Mouse (Mus musculus): ENCODE measurements around the gene Frem1.
A peak's percentile ranks its signal among the peaks of the same experiment; 100 is the strongest.

Frem1 gene

DNA sequence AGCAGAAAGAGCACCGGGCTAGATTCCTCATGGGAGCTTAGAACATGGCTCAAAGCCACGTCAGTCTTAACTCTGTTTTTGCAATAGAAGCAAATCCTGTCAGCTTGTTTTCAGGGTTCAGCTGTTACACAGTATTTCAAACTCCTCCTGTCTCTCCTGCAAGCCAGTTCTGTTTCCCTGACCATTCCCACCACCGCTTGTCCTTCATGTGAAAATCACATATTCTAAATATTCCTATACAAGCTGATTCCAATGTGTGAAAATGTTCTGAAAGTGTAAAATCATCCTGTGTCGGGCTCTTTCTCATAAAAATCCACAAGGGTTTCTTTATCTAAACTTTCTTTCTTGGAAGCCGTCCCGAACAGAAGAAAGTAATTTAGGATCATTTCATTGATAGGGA is 22.0 kb downstream of the Frem1 start:
- no peak for DNase-seq (ENCODE audit: low spot score)

DNA sequence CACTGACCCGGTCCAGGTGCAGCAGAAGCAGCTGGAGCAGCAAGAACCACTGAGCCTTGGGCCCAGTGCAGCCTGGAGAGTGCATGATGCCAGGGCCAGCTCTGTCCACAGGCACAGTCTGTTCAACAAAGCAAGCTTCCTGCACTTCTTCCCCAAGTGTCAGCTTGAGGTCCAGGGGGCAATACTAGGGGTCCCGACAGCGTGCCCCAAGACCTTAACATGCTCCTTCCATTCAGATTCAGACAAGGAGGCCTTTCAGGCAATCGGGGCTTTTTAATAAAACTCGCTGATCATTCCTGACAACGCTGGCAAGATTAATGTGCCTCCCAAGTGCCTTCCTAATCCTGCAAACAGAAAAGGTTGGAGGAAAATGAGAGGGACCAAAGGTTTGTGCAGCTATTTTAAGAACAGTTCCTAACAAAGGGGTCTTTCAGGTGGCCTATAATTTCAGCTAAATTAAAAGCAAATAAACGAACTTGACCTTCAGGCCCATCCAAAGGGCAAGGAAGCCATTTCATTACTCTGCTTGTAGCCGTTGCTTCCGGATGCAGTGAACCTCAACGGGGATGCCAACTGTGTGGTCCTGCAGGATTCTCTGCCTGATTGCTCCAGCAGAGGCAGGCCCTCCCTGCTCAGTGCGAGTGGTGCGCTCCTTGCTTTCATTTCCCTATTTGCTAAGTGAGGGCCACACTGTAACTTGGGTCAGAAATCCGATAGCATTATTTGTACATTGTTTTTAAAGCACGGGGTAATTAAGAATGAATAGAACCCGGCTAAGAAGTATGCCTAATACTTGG is 31.2 kb downstream of the Frem1 start:
- peak; percentile 11 for DNase-seq (ENCODE audit: low spot score)

DNA sequence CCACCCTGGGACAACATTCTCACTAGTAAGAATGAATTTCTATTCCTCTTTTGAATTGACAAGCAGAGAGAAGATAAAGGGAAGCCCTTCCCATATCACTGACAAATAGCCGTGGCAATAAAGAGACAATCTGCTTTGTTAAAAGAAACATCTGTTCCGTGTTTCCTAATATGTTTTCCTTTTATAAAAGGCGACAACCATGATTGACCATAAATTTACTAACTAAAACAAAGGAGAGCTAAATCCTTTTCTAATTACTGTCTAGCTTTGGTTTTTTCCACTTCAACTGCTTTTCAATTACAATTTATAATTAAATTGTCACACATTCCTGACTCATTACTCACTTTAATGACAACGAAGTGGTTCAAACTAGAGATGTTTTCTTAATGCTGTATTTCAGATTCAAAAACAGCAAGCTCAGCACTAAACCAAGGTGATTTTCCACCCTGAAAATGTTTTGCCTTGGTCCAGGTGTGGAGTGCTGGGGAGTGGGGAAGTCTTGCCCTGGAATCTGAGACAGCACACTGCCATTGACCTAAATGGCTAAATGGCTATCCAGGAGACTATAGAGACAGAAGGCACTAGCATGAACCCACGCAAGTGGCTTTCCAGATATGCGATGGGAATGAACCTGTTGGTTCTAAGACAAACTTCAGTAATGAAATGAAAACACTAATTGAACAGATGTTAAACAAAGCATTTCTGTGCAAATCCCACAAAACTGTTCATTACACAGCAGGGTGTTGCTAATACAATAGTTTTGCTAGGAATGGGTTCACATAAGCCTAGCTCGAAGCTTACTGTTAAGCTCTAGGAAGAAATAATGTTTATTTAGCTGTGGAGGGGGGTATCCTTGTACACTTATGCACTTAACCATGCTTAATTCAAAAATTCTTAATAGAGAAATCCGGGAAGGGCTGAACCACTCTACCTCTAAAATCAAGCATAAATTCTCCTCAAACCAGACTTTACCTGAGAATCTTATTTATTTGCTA is 33.7 kb downstream of the Frem1 start:
- DNase-seq (ENCODE audit: low spot score): no peak

DNA sequence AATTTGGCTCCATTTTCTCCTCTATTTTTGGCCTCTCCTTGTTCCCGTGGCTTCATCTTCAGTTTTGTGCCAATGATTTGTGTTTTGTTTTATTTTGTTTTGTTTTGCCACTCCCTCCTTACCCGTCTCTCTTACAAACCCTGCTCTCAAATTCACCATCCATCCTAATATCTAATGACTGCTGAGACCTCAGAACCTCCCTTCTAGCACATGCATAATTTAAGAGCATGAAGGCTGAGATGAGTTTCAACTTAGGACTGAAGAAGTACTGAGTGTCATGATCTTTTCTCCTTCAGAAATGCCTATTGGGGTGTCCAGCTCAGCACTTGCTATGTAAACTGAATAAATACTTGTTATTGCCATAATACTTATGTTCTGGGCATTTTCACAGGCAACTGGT is 37.6 kb downstream of the Frem1 start:
- DNase-seq (ENCODE audit: low spot score): no peak

DNA sequence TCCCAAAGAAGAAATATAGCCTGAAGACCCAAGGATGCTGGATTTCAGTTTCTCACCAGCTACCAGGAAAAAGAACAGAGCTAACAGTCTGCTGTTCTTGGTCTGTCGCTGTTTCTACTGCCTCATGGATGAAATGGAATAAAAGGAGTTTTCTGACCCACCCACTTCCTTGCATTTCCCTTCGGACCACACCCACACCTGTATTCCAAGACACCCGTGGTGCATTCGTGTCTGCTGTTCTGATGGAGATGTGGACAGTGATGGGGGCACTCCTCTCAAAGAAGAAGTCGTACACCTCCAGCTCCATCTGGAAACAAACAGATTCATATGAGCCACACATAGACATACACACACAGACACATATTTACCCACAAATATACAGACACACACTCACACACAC is 48.1 kb downstream of the Frem1 start:
- no peak for DNase-seq (ENCODE audit: low spot score)

DNA sequence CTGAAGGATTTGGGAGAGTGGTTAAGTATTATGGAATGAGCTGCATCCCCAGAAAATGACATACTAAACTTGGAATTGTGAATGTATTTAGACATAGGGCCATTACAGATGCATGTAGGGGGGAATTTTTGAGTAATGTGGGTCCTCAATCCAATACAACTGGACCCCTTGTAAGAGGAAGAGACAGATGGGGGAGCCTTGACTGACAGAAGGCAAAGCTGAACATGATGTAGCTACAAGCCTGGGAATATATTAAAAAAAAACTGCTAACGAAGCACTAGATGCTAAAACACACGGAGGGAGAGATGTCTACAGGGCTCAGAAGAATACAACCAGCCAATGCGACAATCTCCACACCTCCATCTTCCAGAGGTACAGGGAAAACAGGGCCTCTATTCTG is 60.1 kb downstream of the Frem1 start:
- no peak for DNase-seq (ENCODE audit: low spot score)

DNA sequence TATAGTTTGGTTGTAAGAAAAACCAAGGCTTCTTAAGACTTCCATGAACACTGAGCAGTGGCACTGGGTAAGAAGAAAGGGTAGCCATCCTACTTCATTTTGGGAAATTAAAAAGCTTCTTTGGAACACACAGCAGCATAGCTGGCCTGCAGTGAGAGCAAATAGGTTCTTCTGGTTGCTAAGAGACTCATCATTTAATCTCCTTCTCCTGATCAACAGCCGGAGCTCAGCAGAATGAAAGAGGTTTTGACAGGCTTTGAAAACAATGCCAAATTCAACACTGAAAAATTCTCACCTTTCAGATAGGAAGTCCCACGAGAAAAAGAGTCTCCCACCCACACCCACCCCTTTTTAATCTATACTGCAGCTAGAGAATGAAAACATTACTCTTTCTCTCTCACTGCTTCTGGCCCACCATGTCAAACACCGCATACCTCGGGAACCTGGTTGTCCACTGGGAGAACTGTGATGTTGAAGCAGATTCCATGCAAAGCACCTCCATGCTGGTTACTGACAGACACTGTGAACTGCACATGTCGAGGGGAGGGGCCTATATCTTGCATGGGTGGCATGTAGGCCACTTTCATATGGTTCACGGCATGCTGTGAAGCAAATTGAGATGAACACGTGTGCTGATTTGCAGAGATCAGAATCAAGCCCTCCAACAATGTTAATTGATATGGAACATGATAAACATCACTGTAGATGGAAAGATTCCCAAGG is 61.0 kb downstream of the Frem1 start:
- DNase-seq (ENCODE audit: low spot score): no peak

DNA sequence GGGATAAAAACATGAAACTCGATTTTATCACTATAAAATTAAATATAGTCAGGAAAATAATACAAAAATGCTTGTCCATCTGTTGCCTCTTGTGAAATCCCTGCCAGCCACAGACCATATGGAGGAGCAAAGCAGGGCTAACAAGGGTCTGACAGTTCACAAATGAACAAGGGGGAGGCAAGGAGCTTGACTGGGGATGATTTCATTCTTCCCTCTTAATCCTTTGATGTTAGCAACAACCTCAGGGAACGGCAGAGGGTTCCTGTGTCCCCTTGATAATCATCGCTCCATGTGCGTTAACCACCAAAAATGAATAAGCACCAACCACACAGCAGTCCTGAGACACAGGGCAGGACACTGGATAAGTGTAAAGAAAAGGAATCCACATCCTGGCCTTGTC is 79.8 kb downstream of the Frem1 start:
- DNase-seq (ENCODE audit: low spot score): no peak

DNA sequence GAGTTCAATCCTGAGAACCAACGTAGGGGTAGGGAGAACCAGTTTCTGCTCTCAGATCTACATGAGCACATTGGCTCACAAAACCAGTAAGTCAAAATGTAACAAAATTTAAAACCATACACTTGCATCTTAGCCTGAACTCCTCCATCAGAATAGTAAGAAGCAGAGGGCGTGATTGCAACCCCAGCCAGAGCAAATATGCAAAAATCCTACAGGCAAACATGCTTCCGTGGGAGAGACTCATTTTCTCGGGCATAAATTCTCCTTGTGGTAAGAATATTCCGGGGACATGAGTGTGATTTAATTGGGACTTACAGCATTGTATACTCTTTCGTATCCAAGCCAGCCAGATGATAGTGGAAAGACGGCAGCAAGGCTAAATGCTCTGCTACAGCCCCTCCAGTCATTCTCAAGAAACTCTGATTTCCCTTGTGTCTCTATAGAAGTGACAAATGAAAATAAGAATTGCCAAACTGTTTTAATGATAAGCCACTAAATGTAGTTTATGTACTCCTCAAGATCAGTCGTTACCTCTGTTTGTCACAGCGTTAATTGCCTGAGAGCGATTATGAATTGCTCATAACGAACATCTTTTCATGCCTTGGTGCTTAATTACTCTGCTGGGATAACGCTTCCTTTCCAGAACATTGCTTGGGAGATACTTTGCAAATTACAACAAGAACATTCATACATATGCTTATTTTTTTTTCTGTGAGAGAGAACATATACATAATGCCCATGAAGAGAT is 81.1 kb downstream of the Frem1 start:
- no peak for DNase-seq (ENCODE audit: low spot score)

DNA sequence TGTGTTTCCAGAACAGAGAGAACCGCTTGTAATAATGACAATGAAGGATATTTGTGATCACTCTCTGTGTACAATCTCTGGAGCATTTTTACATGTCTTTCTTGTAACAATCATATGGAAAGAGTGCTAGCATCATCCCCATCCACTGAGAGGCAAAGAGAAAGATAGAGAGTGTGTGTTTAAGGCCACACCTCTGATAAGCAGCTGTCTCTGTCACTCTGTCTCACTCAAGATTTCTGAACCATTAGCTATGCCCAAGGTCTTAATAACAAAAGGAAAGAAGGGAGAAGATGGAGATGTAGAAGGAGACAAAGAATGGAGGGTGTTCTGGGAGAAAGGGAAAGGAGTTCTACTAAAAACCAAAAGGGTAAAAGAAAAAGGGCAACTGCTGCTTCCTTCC is 91.1 kb downstream of the Frem1 start:
- no peak for DNase-seq (ENCODE audit: low spot score)

DNA sequence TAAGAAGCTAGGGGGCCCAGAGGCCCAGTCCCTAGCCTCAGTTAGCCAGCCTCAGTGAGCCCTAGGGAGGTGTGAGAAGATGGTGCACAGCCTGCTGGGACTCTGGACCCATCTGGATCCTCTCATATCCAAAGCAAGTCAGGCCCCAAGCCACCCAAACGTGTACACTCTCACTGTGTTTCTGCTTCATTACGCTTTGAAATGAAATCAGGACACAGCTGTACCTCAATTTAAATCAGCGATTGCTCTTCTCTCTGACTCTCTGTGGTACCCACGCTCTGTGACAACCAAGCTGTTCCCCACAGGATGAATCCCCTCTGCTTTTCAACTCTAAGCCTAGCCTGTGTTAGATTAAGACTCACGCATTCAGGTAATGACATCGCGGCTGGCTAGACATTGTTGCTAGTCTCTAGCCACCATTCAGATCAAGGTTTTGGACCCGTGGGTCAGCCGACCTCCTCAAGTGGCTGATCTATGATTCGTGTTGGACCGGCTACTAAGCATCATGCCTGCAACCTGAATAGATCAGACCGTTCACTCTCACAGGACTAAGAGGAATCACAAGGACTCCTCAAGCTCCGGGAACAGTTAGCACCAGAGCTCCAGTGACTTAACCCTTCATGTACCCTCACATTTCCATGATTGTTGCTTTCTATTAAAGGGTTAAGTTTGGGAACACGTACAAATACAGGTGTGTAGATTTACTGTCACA is 94.2 kb downstream of the Frem1 start:
- DNase-seq (ENCODE audit: low spot score): no peak

DNA sequence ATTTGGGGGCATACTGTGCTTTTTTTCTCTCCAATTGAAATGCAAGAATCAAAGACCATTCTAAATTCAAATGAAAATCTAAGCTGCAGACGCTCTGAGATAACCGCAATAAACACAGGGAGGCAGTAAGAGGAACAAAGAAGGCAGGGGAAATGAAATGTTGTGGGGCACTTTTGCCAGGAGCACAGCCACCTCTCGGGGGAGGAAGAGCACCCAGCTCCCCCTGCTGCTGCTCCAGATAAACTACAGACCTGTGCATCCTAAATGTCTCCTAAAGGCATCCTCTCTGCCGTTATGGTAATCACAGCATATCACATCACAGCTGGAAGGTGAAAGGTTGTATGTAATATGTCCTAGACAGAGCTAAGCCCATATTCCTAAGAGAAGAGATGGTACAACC is 98.1 kb downstream of the Frem1 start:
- no peak for DNase-seq (ENCODE audit: low spot score)

DNA sequence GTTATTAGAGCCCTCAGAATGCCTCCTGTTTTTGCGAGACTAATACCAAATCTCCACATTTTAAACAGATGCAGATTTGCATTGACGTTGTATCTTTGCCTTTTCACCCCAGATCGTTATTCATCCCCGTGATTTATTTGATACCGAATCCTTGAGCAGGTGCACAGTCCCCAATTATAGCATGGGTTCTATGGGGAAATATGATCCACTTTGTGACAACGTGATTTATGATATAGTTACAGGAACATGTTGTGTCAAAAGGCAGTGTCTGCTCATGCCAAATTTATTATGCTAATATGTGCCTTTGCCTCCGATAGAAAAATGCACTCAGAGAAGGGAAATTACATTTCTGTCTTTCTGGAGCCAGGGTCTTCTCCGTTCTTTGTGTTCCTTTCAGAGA is 102.6 kb downstream of the Frem1 start:
- no peak for DNase-seq (ENCODE audit: low spot score)

DNA sequence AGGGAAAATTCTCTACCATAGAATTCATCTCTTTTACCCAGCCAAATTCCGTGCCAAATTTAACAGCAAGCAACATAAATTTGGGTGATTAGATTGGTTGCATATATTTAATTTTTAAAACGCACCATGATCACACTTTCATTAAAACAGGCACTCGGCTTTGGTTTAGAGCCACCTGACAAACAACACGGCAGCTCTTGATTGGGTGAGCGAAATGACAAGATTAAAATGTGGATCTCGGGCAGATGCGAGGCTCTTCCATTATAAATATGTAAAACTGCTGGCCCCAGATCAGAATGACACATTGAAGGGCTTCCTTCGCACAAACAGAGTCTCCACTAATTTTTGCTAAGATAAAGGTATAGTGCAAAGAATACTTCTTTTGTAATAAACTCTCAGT is 105.4 kb downstream of the Frem1 start:
- DNase-seq (ENCODE audit: low spot score): no peak

DNA sequence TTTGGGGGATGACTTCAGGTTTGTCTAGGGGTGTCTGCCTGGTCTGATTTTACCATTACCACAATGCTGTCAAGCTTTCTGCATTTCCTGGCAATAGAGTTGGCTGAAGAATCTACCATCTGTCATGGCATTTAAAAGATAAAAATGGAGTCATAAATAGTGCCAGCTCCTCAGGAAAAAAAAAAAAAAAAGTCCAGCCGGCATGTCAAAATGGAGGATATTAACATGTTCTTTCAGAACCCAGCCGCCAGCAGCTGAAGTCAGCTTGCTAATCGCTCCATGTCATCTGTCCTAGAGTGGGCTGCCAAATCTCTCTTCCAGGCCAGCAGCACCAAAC is 105.9 kb downstream of the Frem1 start:
- DNase-seq (ENCODE audit: low spot score): no peak

DNA sequence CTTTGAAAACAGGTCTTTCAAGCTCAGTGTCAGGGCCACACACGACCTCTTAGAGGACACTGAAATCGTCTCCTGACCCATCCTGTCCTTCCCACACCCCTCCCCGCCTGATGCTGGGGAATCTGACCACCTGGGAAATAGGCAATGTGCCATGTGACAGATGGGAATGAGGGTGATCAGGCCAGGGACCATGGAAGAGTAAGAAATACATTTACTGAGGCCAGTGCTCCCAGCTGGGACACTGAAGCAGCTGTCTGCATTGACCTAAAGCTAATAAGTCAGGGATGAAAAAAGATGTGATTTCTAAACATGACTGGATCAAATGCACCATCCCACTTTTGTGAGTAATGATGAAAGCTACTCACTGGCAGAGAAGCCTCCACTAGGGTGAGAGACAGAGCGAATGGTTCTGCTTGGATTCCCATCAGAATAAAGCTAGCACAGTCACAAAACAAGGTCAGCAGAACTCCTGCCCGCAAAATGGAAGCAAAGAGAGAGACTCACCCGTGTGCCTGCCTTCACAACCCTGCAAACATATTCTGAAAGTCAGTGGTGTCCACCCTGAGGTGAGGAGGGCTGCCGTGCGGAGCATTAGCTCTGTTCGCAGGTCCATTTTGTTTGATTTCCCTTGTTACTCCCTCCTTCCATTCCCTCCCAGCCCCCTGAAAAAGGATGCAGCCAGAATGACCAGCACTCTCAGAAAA is 106.4 kb downstream of the Frem1 start:
- DNase-seq (ENCODE audit: low spot score): no peak

DNA sequence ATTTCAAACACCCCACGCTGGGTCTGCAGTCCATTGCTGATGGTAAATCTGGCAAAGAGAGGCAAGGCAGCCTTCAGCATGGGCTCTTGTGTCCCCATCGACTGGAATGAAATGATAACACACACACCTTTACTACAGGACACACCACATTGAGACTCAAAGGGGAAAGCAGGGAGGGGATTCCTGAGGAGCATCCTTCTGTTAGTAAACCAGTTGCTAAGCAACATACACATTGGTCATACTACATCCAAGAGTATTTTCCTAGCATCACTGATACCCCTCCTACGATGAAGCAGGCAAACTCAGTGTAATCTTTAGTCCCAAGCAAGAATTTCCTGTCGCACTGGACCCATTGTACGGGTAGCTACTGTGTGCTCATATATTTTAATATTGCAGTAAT is 111.5 kb downstream of the Frem1 start:
- no peak for DNase-seq (ENCODE audit: low spot score)

DNA sequence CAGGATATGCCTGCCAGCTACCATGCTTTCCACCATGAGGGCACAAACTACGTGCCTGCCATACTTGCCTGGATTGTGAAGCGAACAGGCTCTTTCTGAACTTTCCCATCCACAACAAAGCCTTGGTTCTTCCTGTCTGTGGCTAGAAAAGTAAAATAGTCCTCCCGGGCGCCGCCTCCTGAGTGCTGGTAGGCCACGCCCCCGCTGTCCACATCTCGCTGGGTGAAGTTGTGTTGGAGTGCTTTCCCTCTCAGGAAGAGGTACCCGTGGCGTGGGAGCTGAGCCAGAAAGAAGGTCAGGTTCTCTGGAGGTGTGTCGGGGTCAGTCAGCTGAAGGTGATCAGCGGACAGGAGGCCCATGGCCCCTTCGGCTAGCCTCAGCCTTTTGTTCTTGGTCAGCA is 111.9 kb downstream of the Frem1 start:
- DNase-seq (ENCODE audit: low spot score): no peak

DNA sequence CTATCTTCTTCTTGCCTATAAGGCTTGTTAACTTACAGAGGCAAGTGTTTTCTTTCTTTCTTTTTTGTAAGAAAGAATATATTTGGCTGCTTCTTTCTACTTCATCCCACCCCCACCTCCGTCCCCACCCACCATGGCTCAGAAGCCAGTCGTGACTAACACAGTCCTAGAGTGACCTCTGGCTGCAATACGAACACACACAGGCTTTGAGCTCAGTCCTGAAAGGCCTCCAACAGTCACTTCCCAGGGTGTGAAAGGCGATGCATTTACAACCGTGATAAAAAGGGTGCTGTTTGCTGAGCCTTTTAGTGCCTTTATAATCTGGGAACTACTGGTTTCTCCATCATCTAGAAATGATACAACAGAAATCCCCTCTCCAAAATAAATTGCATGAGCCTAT is 117.8 kb downstream of the Frem1 start:
- DNase-seq (ENCODE audit: low spot score): no peak

DNA sequence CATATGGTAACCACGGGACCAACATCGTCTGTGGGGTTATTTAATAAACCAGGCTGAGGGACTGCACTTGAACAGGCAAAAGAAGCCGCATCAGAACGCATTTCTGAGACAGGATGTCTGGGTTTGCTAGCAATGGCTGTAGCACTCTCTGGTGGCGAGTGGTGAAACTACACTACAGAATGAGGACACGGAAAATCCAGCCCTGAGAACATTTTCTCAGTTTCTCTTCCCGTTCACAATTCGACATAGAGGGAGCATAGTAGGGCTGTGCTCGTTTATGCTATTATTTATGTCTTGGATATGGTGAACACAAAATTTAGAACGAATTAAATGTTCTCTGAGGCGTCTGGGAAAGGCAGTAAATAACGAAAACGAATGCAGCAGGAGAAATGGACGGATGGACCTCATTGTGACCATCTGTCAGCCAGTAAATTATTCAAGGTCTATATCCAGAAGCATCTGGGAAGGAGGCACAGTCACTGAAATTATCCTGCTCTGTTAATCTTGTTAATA is 118.4 kb downstream of the Frem1 start:
- peak; percentile 36 for DNase-seq (ENCODE audit: low spot score)

Data from yolk sac, embryonic 10.5 days (tissue).